23 mouse cellular contexts compared by ENCODE assay signal in genomic region chr9:77302340-77302739, GRCm38 (mm10). TPM values are rescaled to one million over a fixed set of nuclear protein-coding genes. Genes with fewer than 3 reads are reported as not detected.
A peak's percentile ranks its signal among the peaks of the same experiment; 100 is the strongest.
DNase-seq lines count a peak whose midpoint lies in the region; ATAC-seq and TF ChIP-seq lines count a peak whose summit lies in the region.
"Had no signal": no experiment of that assay in that cellular context is flagged by ENCODE, and none has a peak within 500 bp of the region (broad histone marks: within the 10 kb centered on the region; RNA-seq: fewer than 3 reads in every experiment).

No protein-coding gene starts in this region.

- no peaks in the 10 kb centered on the region for H3K4me1 ChIP-seq in midbrain, postnatal 0 days (ENCODE audit: insufficient read depth, low read length)
- H3K4me1 ChIP-seq in midbrain, embryonic 16.5 days (ENCODE audit: control insufficient read depth, insufficient read depth, low read length), result no peaks in the 10 kb centered on the region
- H3K4me1 ChIP-seq: limb, embryonic 13.5 days; midbrain, embryonic 12.5 days; stomach, embryonic 15.5 days had no signal

- H3K9me3 ChIP-seq in midbrain, postnatal 0 days (ENCODE audit: low read length), result no peaks in the 10 kb centered on the region
- no peaks in the 10 kb centered on the region for H3K9me3 ChIP-seq in midbrain, embryonic 16.5 days (replicated peaks; ENCODE audit: control insufficient read depth, low read length, poor library complexity, severe bottlenecking)
- H3K9me3 ChIP-seq: limb, embryonic 13.5 days; midbrain, embryonic 12.5 days; stomach, embryonic 15.5 days had no signal

- no peak overlapping the region for H3K9ac ChIP-seq in midbrain, postnatal 0 days (replicated peaks; ENCODE audit: low read length, poor library complexity, severe bottlenecking)
- no peak overlapping the region for H3K9ac ChIP-seq in midbrain, embryonic 16.5 days (ENCODE audit: low read depth, low read length)
- H3K9ac ChIP-seq: limb, embryonic 13.5 days; liver, embryonic 14.5 days; midbrain, embryonic 12.5 days; stomach, embryonic 15.5 days had no signal

- WGBS in midbrain, postnatal 0 days, result 72% methylated on average over 8 of the region's 8 CpGs
- WGBS in midbrain, embryonic 16.5 days, result 79% methylated on average over 8 of the region's 8 CpGs

- no peak overlapping the region for H3K4me3 ChIP-seq in midbrain, postnatal 0 days (ENCODE audit: low read depth, low read length)
- no peak overlapping the region for H3K4me3 ChIP-seq in midbrain, embryonic 16.5 days (ENCODE audit: low read depth, low read length)
- H3K4me3 ChIP-seq: gastrocnemius, adult 2 months; left cerebral cortex, adult 2 months; limb, embryonic 13.5 days; midbrain, embryonic 12.5 days; myocyte; stomach, embryonic 15.5 days had no signal

- H3K36me3 ChIP-seq in midbrain, postnatal 0 days (ENCODE audit: insufficient read depth, low read length), result no peaks in the 10 kb centered on the region
- H3K36me3 ChIP-seq in midbrain, embryonic 16.5 days (ENCODE audit: control insufficient read depth, insufficient read depth, low read length), result no peaks in the 10 kb centered on the region
- H3K36me3 ChIP-seq: limb, embryonic 13.5 days; midbrain, embryonic 12.5 days; stomach, embryonic 15.5 days had no signal

- DNase-seq in frontal cortex, postnatal 10 days (ENCODE audit: low spot score in 2 of 2), result no peak
- peak; percentile 7 for DNase-seq in midbrain, postnatal 0 days (ENCODE audit: low spot score)
- peak; percentile 65 for DNase-seq in fibroblast of lung, adult 2 months (ENCODE audit: low read depth)
- DNase-seq in layer of hippocampus, postnatal 36 days, result peak; percentile 18 to 26
- no peak for DNase-seq in gastrocnemius, adult 18-20 months (ENCODE audit: low spot score)
- DNase-seq: gastrocnemius, adult 2 months; heart, adult 11 months; heart, postnatal 4 days; kidney, adult 18-20 months; kidney, postnatal 25 days; retina, postnatal 1 day; spleen, adult 18-20 months had no signal

- H3K27ac ChIP-seq in midbrain, postnatal 0 days (ENCODE audit: low read depth, low read length), result no peak overlapping the region
- no peak overlapping the region for H3K27ac ChIP-seq in midbrain, embryonic 16.5 days (ENCODE audit: low read length)
- H3K27ac ChIP-seq: left cerebral cortex, adult 2 months; limb, embryonic 13.5 days; liver, embryonic 14.5 days; midbrain, embryonic 12.5 days; stomach, embryonic 15.5 days had no signal

- no peaks in the 10 kb centered on the region for H3K27me3 ChIP-seq in midbrain, postnatal 0 days (ENCODE audit: insufficient read depth, low read length)
- no peaks in the 10 kb centered on the region for H3K27me3 ChIP-seq in midbrain, embryonic 16.5 days (ENCODE audit: control insufficient read depth, insufficient read depth, low read depth, low read length)
- H3K27me3 ChIP-seq: limb, embryonic 13.5 days; midbrain, embryonic 12.5 days; Patski; stomach, embryonic 15.5 days had no signal

- no peak overlapping the region for H3K4me2 ChIP-seq in midbrain, postnatal 0 days (ENCODE audit: low read depth, low read length, poor library complexity, severe bottlenecking)
- no peak overlapping the region for H3K4me2 ChIP-seq in midbrain, embryonic 16.5 days (ENCODE audit: low read length)
- H3K4me2 ChIP-seq: limb, embryonic 13.5 days; midbrain, embryonic 12.5 days; stomach, embryonic 15.5 days had no signal

- peak; percentile 60 for ATAC-seq in frontal cortex, adult (ENCODE audit: low TSS enrichment)
- no peak for ATAC-seq in midbrain, postnatal 0 days (ENCODE audit: low FRiP score)
- ATAC-seq in midbrain, embryonic 16.5 days, result no peak
- ATAC-seq in activated CD4-positive, CD25-positive, alpha-beta regulatory T cell, adult 4 months, result no peak
- ATAC-seq: Patski had no signal

- no peak for TF ChIP-seq CTCF in midbrain, postnatal 0 days (IDR thresholded peaks at IDR 0.05)

RNA-seq across cellular contexts. Expression of gene Mlip, which starts 50.4 kb away (rescaled TPM):
- total RNA-seq in midbrain, postnatal 0 days (2014; rRNA removed), result 0.60 and 3.6 TPM in 2 replicates
- polyA plus RNA-seq in midbrain, postnatal 0 days (2015; fragmentation: Nextera tagmentation; extraction: Ambion mirVana), result 1.8 and 1.9 TPM in 2 replicates
- polyA plus RNA-seq in midbrain, embryonic 16.5 days (2015; fragmentation: Nextera tagmentation; extraction: Ambion mirVana), result 0.97 and 1.8 TPM in 2 replicates
- 10 to 100 TPM; 41.6 to 48.2 TPM for total RNA-seq in layer of hippocampus, postnatal 36 days (2021)
- under 1 TPM in 1 of 2 experiments, not detected in 1; 0.15 TPM for polyA plus RNA-seq in activated CD4-positive, CD25-positive, alpha-beta regulatory T cell, adult 4 months (2017; shearing (Covaris generic))
- total RNA-seq in gastrocnemius, adult 18-20 months (2021), result 100 to 1,000 TPM in 1 of 2 experiments, 10 to 100 TPM in 1; 88.0 to 103 TPM
- total RNA-seq: neutrophil, adult 5-6 weeks had no signal
- polyA plus RNA-seq: liver, embryonic 14.5 days; Patski had no signal

Comparison
In these comparisons a context has a peak if more than half of its experiments do, and no peak if none do; other contexts are left out.
1. DNase-seq: peak in midbrain, postnatal 0 days (single experiment), fibroblast of lung, adult 2 months (single experiment) and layer of hippocampus, postnatal 36 days (2 of 2); none in frontal cortex, postnatal 10 days (0 of 2) and gastrocnemius, adult 18-20 months (single experiment).